Mouse (Mus musculus) gastrocnemius, postnatal 14 days (tissue): ENCODE measurements at regions not wholly inside any gene's neighbourhood (a gene's known extent, or its start where the extent isn't known, plus 50 kb on each side); places are given as distances from the start of the nearest gene placed in this dataset.
"Not testable (repeated sequence)": the region's sequence is repeated elsewhere in the genome, so short reads cannot be mapped to it uniquely, and the experiment has no call there.

Experiments used
- DNase-seq: peaks from one replicate; pipeline ENCODE4 v3.0.0; 2021; ENCODE audit warnings: mixed read lengths
- intact Hi-C: fragments of 180-260 bp; cut with DNase I; formaldehyde crosslinking; loops from one replicate; pipeline ENCODE4 v1.15.1; 2025; ENCODE audit warnings: low total_unique reads

GRCm38 (mm10) chr3:31603237-31603636, 293.1 kb upstream of the Slc7a14 start:
- intact Hi-C loops: loop anchor here (2.0 kb wide), 1 partner anchor 454 kb away; the partner anchor contains the start of gene Cldn11

GRCm38 (mm10) chr3:31596581-31596980, 286.4 kb upstream of the Slc7a14 start:
- intact Hi-C loops, DNase-seq: not testable (repeated sequence)

More at GRCm38 (mm10) chr3:31603237-31603636, 293.1 kb upstream of the Slc7a14 start:
- DNase-seq: peak; percentile 75

GRCm38 (mm10) chr3:31585971-31586370, 275.8 kb upstream of the Slc7a14 start:
- DNase-seq: no peak
- intact Hi-C loops: no loop called here

GRCm38 (mm10) chr3:31573849-31574248, 263.7 kb upstream of the Slc7a14 start:
- intact Hi-C loops: no loop called here
- no peak for DNase-seq
